Mouse (Mus musculus) adrenal gland, adult 8-10 months (tissue): ENCODE measurements around the gene Gm15262. TPM values are rescaled to one million over a fixed set of nuclear protein-coding genes. Genes with fewer than 3 reads are reported as not detected.
"Not testable (repeated sequence)": the region's sequence is repeated elsewhere in the genome, so short reads cannot be mapped to it uniquely, and the experiment has no call there.

Source experiments
- DNase-seq: peaks from one replicate; pipeline ENCODE4 v3.0.0; 2022
- total RNA-seq, 4 experiments: library from RNA; stranded (reverse); gene quantifications; 2 replicates each; pipeline ENCODE4 v1.2.4; 2022

The Gm15262 gene
- not detected for total RNA-seq

GRCm38 (mm10) chrX:161287156-161287555 is at the start of gene Gm15262:
Gm15262 (plus strand) TSS chrX:161287456.
- not testable (repeated sequence) for DNase-seq

GRCm38 (mm10) chrX:161308131-161308530 is 20.9 kb downstream of the Gm15262 start:
- no peak for DNase-seq

- no peak for DNase-seq
These were observed 29.2 kb downstream of the Gm15262 start for GRCm38 (mm10) chrX:161316443-161316842.

GRCm38 (mm10) chrX:161370927-161371326 is 83.7 kb downstream of the Gm15262 start:
- no peak for DNase-seq

GRCm38 (mm10) chrX:161371461-161371860 is 84.2 kb downstream of the Gm15262 start:
- DNase-seq, result no peak

- DNase-seq, result no peak
These were observed 88.3 kb downstream of the Gm15262 start for GRCm38 (mm10) chrX:161375568-161375967.

GRCm38 (mm10) chrX:161385791-161386190 is 98.5 kb downstream of the Gm15262 start:
- no peak for DNase-seq

- no peak for DNase-seq
These were observed 100.7 kb downstream of the Gm15262 start for GRCm38 (mm10) chrX:161387942-161388341.

- DNase-seq, result peak; percentile 43
These were observed 111.9 kb downstream of the Gm15262 start for GRCm38 (mm10) chrX:161399110-161399509.

- DNase-seq, result no peak
These were observed 123.9 kb downstream of the Gm15262 start for GRCm38 (mm10) chrX:161411151-161411550.

Other genes starting within 250 kb of the Gm15262 start
- gene Scml2, start 170.3 kb upstream of the Gm15262 start, total RNA-seq, result under 1 TPM; 0.38 to 0.75 (median 0.60) TPM